Mouse (Mus musculus) Muller cell, postnatal 12 days (primary cell): ENCODE data around the gene Abcc4.

Experiments
- DNase-seq: peaks from one replicate; pipeline ENCODE4 v3.0.0-alpha.2; 2015; ENCODE audit errors: inconsistent ontology term

Gene Abcc4

DNA sequence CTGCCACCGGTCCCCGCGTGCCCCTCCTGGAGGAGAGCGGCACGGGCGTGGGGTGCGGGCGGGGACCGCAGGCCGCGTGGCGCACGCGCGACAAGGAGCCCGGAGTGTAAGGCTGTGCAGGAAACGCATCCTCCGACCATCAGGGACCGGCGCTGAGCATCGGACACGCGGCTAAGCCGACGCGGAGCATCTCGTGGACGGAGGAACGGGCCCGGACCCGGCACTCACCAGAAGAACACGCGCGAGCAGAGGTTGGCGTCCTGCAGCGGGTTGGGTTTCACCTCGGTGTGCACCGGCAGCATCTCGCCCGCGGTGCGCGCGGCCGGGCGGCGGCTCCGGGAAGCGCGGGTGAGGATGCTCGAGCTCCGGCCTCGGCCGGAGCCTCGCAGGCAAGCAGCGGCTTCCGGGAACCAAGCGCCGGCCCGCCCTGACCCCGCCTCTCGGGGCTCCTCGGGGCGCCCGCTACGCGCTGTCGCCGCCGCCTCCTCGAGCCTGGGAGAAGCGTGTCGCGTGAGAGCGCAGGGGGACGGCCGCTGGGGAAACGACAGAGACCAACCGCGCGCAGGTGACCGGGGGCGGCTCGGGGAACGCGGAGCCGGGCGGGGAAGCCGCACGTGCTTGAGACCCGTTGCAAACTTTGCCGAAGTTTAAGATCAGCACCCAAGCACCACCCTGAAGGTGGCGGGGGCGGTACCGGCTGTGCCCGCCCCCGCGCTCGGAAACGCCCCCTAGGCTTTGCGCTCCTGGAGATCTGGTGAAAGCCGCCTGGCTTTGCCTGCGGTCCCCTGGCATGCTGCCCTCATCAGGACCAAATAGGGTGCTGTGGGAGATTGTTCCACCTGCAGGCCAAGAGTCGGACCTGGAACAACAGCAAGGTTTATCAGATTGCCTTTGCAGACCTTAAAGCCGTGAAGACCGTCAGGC, at the start of gene Abcc4:
Abcc4 (minus strand) TSS at position 412 of the 924 bp plus-strand sequence.
- peak; percentile 85 for DNase-seq

GRCm38 (mm10) chr14:118751193-118751753, 45.3 kb upstream of the Abcc4 start:
- DNase-seq: no peak

- DNase-seq: no peak
Observed at GRCm38 (mm10) chr14:118750505-118751192, 44.6 kb upstream of the Abcc4 start.

- no peak for DNase-seq
Observed at GRCm38 (mm10) chr14:118749715-118750114, 43.7 kb upstream of the Abcc4 start.

- DNase-seq: no peak
Observed at GRCm38 (mm10) chr14:118749068-118749467, 43.0 kb upstream of the Abcc4 start.

DNA sequence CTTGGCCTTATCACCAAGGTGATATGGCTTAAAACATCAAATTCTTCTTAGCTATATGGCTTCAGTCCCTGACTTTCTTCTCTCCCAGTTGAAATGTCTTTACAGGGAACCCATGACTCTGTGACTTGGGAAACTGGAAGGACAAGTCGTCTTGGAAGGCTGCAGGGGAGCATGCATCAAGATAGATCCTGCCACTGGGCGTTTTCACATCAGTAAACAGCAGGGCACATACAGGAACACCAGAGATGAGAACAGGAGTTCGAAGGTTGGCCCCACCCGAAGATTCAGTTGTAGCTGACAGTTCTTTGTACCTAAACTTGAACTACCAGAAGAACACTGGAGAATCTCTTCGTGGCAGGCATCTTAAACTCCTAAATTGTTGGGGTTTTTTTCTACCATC, 36.8 kb upstream of the Abcc4 start:
- no peak for DNase-seq

DNA sequence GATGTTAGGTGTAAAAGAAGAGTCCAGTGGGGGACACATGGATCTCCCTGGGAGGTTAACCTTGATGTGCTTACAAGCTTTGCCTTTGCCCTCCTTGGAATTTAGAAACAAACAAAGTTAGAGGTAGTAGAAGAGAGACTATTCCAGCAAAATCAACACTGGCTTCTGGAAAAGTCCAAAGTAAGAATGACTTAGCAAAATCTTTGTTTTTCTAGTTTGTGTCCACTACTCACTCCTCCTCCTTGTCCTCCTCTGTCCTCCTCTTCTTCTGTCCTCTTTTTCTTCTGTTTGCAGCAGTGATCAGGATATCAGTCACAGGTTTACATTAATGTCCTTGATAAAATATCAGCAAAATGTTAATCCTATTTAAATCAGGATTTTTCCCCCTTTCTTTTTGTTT, 35.8 kb upstream of the Abcc4 start:
- no peak for DNase-seq

GRCm38 (mm10) chr14:118737251-118737888, 31.4 kb upstream of the Abcc4 start:
- DNase-seq: no peak

- peak; percentile 40 for DNase-seq
Observed at GRCm38 (mm10) chr14:118735114-118735513, 29.1 kb upstream of the Abcc4 start.

DNA sequence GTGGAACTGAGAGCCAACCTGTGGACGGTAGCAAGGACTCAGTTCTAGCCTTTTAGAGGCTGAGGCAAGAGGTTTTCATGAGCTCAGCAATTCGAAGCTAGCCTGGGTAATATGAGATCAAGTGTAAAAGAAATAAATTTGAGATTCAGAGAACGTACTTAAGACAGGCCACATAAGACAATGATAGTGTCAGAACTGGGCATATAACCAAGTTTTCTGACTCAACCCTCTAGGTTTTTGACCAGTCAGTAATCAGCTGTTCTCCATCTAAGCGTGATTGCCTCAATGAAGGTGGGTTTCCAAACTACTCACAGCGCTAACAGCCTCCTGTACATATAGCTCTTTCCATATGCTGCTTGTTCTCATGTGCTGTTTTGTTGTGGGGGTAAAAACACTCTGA, 27.1 kb upstream of the Abcc4 start:
- no peak for DNase-seq

DNA sequence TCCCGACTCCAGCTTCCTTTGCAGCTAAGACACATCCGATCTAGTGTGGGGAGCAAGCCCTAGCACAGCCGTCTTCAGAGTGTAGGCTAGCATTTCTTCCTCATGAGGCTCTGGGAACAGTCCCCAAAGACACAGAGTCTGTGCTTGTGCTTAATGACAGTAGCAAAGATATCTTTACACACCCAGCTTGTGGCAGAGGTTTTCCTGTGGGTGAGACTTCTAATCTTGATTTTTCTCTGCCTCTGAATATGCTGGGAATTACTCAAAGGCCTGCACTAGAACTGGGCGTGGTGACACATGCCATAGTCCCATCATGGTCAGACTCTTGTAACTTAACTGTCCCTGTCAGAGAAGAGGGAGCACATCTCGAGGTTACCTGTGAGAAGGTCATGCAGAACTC, 24.6 kb upstream of the Abcc4 start:
- DNase-seq: no peak

DNA sequence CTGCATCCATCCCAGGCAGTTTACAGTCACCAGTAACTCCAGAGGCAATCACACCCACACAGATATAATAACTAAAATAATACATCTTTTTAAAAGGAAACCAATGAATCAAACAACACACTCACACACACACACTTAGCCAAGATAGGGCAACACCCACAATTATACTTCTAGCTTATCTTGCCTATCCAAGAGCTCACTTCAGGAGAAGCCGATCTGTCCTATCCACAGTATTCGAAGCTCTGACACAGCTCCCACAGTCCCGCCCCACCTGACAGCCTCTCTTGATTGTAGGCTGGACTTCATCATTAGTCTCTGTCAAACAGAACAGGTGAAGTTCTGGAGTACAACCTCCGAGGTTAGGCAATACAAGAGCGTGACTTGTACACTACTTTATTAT, 19.4 kb upstream of the Abcc4 start:
- no peak for DNase-seq

DNA sequence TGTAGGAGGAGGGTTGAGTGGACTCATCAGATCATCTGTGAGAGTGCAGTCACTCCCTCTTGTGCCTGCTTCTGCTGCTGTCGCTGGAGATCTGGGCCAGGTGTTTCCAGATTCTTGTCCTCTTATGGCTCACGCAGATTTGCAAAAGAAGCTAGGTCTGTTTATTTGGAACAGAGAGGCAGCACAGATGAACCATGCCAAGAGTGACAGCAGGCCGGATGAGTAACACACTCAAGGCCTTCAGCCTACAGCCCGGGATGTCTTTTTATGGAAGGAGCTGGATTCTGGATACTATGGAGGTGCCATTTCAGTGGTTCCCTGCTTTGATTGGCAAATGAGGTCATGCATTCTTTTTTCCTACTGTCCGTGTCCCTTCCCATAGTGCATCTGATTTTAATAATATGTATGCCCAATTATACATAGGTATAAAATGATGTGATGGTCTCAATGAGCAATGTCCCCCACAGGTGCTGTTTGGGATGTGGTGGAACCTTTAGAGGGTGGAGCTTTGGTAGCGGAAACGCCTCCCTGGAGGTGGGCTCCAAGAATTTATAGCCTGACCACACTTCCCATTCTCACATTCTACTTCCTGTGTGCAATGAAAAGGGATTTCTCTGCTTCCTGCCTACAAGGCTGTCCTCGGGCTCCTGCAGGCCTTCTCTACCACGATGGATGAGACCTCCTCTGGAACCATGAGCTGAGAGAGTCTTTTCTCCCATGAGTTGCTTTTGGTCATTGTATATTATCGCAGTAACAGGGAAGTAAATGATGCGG, 18.1 kb upstream of the Abcc4 start:
- no peak for DNase-seq

- DNase-seq: no peak
Observed at GRCm38 (mm10) chr14:118719566-118720174, 13.7 kb upstream of the Abcc4 start.

DNA sequence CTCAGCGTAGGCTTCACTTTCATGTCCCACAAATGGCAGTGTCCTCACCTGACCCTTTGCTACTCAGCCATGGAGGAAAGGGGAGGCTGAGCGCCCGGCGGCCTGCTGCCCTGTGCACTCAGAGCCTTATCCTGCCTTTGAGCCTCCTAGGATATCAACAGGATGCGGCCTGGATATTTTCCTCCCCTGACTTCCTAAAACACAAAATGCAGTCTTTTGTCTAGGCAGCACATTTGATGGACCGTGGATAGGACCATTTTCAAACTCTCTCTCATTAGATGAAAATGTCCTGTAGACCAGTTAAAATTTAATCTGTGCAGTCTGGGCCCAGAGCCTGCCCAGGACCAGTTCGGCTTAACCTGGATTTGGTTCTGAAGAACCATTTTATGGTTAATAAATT, 12.6 kb upstream of the Abcc4 start:
- no peak for DNase-seq

DNA sequence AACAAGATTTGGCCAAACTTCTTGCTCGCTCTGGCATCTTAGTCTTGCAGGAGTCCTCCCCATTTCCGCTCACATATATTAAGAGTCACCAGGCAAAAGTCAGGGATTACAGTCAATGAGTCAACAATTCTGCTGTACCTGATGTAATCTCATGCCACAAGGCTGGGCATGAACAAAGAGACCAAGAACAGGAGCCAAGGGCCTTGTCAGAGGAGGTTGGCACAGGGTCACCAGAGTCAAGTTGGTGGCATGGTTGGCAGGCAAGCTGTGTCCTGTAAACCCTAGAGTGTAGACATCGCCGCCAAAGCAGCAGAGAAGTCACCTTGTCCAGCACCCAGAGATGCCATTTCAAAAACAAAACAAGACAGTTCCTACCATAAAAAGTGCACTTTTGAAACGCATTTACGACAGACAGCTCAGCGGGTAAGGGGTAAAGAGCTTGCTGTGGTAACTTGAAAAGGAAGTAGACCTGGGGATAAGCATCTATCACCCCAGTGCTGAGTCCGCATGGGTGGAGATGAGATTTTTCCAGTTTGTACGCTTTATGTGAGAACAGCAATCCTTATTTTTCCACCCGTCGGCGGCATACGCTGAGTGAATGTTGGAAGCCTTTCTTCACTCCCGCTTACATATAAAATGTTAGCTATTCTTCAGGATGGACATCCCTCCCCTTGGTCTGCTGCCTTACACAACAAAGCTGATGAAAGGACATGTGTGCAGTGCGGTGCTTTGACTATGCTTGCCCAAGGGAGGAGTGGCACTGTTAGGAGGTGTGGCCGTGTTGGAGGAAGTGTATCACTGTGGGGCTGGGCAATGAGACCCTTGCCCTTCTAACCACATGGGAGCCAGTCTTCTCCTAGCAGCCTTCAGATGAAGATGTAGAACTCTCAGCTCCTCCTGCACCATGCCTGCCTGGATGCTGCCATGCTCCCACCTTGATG, 10.6 kb upstream of the Abcc4 start:
- no peak for DNase-seq

GRCm38 (mm10) chr14:118714720-118715119, 8.7 kb upstream of the Abcc4 start:
- DNase-seq: no peak

DNA sequence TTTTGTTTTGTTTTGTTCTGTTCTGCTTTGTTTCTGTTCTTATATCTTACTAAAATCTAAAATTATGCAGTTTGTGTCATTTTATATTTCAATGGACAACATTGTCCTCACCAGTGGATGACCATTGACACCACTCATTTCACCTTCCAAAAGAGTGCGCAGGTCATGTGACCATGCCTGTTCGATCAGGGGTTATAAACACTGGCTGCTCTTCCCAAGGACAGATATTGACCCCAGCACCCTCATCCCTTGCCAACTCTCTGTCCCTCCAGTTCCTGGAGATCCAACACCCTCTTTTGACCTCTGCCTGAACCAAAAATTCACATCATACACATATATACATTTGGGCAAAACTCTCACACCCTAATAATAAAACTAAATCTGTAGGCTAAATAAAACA, 8.3 kb upstream of the Abcc4 start:
- no peak for DNase-seq

GRCm38 (mm10) chr14:118713869-118714268, 7.8 kb upstream of the Abcc4 start:
- DNase-seq: no peak

DNA sequence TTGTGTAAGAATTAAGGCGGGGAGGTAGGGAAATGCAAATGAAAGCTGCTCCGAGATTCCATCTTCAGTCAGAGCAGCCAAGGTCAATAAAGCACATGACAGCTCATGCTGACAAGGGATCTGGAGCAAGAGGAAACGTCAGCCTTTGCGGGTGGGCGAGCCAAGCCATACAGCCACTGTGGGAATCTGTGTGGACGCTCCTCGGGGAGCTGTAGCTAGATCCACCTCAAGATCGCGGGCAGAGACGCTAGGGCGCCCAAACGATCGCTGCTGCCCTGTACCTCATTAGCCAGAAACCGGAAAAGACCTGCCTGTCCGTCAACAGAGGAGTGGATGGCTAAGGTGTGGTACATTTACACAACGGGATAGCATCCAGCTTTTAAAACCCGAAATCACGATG, 7.4 kb upstream of the Abcc4 start:
- no peak for DNase-seq
